ENCODE assay signal across 8 mouse cellular contexts in the genomic region with DNA sequence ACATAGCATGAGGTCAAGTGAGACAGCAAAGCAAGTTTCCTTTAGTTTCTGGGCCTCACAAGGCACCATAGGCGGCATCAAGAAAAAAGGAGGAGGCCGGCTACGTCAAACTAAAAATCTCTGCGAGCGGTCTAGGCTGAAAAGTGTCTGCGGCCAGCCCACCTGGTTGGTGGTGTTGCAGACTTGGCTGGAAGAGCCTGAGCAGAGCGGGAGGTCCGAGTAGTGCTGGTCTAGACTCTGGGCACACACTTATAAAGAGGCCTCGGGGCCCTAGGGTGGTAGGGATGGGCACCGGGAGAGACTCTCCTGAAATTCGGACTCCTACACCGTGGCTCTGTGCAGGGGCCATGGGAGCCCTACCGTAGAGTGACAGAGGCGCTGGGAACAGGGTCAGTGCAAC. TPM values are rescaled to one million over a fixed set of nuclear protein-coding genes. Genes with fewer than 3 reads are reported as not detected.
A peak's percentile ranks its signal among the peaks of the same experiment; 100 is the strongest.
DNase-seq lines count a peak whose midpoint lies in the region; ATAC-seq and TF ChIP-seq lines count a peak whose summit lies in the region.

No protein-coding gene starts in this region.

- intact Hi-C loops in heart, adult 2 months (cut with DNase I) = no loop called here

- ATAC-seq in heart, embryonic 16.5 days (replicated peaks; ENCODE audit: extremely low read depth, insufficient read depth, low FRiP score) = no peak
- 0 out of 2 replicates have a peak, but pooled peaks have one; percentile 38 for ATAC-seq in midbrain, embryonic 11.5 days (ENCODE audit: low FRiP score)
- peak; percentile 76 for ATAC-seq in stomach, embryonic 15.5 days (ENCODE audit: insufficient read depth, low FRiP score, low read depth)

- no peaks in the 10 kb centered on the region for H3K36me3 ChIP-seq in heart, embryonic 16.5 days (ENCODE audit: control insufficient read depth, insufficient read depth)
- no peaks in the 10 kb centered on the region for H3K36me3 ChIP-seq in heart, adult 2 months (ENCODE audit: control insufficient read depth, insufficient read depth, low read length)
- no peaks in the 10 kb centered on the region for H3K36me3 ChIP-seq in forebrain, embryonic 10.5 days (replicated peaks)
- H3K36me3 ChIP-seq in midbrain, embryonic 11.5 days (ENCODE audit: control insufficient read depth, insufficient read depth, low read length) = no peaks in the 10 kb centered on the region
- H3K36me3 ChIP-seq in stomach, embryonic 15.5 days = no peaks in the 10 kb centered on the region

- peak overlapping the region; percentile 64 for H3K4me2 ChIP-seq in heart, embryonic 16.5 days (ENCODE audit: low read depth, low read length)
- peak overlapping the region; percentile 41 for H3K4me2 ChIP-seq in midbrain, embryonic 11.5 days
- peak overlapping the region; percentile 54 for H3K4me2 ChIP-seq in stomach, embryonic 15.5 days

- no peaks in the 10 kb centered on the region for H3K9me3 ChIP-seq in heart, embryonic 16.5 days (replicated peaks; ENCODE audit: control insufficient read depth, low read length)
- no peaks in the 10 kb centered on the region for H3K9me3 ChIP-seq in forebrain, embryonic 10.5 days
- H3K9me3 ChIP-seq in midbrain, embryonic 11.5 days (ENCODE audit: control insufficient read depth, low read length) = no peaks in the 10 kb centered on the region
- H3K9me3 ChIP-seq in stomach, embryonic 15.5 days = no peaks in the 10 kb centered on the region

- H3K27me3 ChIP-seq in heart, embryonic 16.5 days (ENCODE audit: control insufficient read depth, insufficient read depth, low read length) = 0 out of 2 replicates have a peak, but pooled peaks cover 2% of the 10 kb centered on the region
- no peaks in the 10 kb centered on the region; the same call in 1 of the 2 replicates for H3K27me3 ChIP-seq in heart, adult 2 months (ENCODE audit: control insufficient read depth, insufficient read depth, low read length)
- peaks cover 58% of the 10 kb centered on the region for H3K27me3 ChIP-seq in forebrain, embryonic 10.5 days (ENCODE audit: poor library complexity, severe bottlenecking)
- no peaks in the 10 kb centered on the region; the same call in 1 of the 2 replicates for H3K27me3 ChIP-seq in midbrain, embryonic 11.5 days (ENCODE audit: control insufficient read depth, insufficient read depth, low read length)
- H3K27me3 ChIP-seq in stomach, embryonic 15.5 days (replicated peaks) = no peaks in the 10 kb centered on the region

- no peak overlapping the region for H3K27ac ChIP-seq in heart, embryonic 16.5 days (ENCODE audit: low read length)
- H3K27ac ChIP-seq in heart, adult 2 months = no peak overlapping the region
- H3K27ac ChIP-seq in forebrain, embryonic 10.5 days = peak overlapping the region; percentile 80
- H3K27ac ChIP-seq in midbrain, embryonic 11.5 days (ENCODE audit: low read depth, low read length) = no peak overlapping the region
- H3K27ac ChIP-seq in stomach, embryonic 15.5 days = no peak overlapping the region

- peaks cover 4% of the 10 kb centered on the region; the same call in 1 of the 2 replicates for H3K4me1 ChIP-seq in heart, embryonic 16.5 days (ENCODE audit: control insufficient read depth, insufficient read depth, low read length)
- H3K4me1 ChIP-seq in heart, adult 2 months (ENCODE audit: control insufficient read depth, insufficient read depth, low read length) = no peaks in the 10 kb centered on the region
- peaks cover 32% of the 10 kb centered on the region for H3K4me1 ChIP-seq in forebrain, embryonic 10.5 days
- peaks cover 4% of the 10 kb centered on the region; the same call in 1 of the 2 replicates for H3K4me1 ChIP-seq in midbrain, embryonic 11.5 days (ENCODE audit: control insufficient read depth, insufficient read depth, low read length)
- 0 out of 2 replicates have a peak, but pooled peaks cover 6% of the 10 kb centered on the region for H3K4me1 ChIP-seq in stomach, embryonic 15.5 days

- peak overlapping the region; percentile 30; the same call in 1 of the 2 replicates for H3K9ac ChIP-seq in heart, embryonic 16.5 days (ENCODE audit: low read length)
- no peak overlapping the region for H3K9ac ChIP-seq in heart, adult 2 months (ENCODE audit: low read depth, low read length)
- H3K9ac ChIP-seq in midbrain, embryonic 11.5 days (ENCODE audit: low read length) = peak overlapping the region; percentile 17; the same call in 1 of the 2 replicates
- no peak overlapping the region for H3K9ac ChIP-seq in stomach, embryonic 15.5 days

- peak overlapping the region; percentile 42 for H3K4me3 ChIP-seq in heart, embryonic 16.5 days (ENCODE audit: low read length)
- H3K4me3 ChIP-seq in heart, adult 2 months = no peak overlapping the region
- H3K4me3 ChIP-seq in forebrain, embryonic 10.5 days = peak overlapping the region; percentile 51
- H3K4me3 ChIP-seq in midbrain, embryonic 11.5 days (ENCODE audit: low read depth, low read length) = peak overlapping the region; percentile 23
- H3K4me3 ChIP-seq in stomach, embryonic 15.5 days (replicated peaks) = peak overlapping the region; percentile 37

- no peak for TF ChIP-seq CTCF in heart, adult 2 months (IDR thresholded peaks at IDR 0.05)

- TF ChIP-seq EP300 in heart, adult 2 months (IDR thresholded peaks at IDR 0.05; ENCODE audit: insufficient read depth, low read depth, low read length) = no peak

- no peak for DNase-seq in heart, adult 2 months
- peak; percentile 46 for DNase-seq in adrenal gland, postnatal 25 days
- peak; percentile 56 for DNase-seq in forebrain, embryonic 10.5 days (ENCODE audit: extremely low spot score, low spot score)
- DNase-seq in kidney, postnatal 25 days = peak; percentile 43 to 65
- peak; percentile 96 for DNase-seq in midbrain, embryonic 11.5 days (ENCODE audit: low spot score, missing footprints)
- DNase-seq in ovary, adult 18-20 months (ENCODE audit: low spot score) = no peak

- no peak for TF ChIP-seq POLR2A in heart, adult 2 months (IDR thresholded peaks at IDR 0.05; ENCODE audit: insufficient read depth, low read depth, low read length)

- WGBS in heart, embryonic 16.5 days = 8% methylated on average over 14 of the region's 14 CpGs
- 16% methylated on average over 14 of the region's 14 CpGs for WGBS in heart, adult 2 months
- WGBS in forebrain, embryonic 10.5 days = 4% methylated on average over 14 of the region's 14 CpGs
- WGBS in midbrain, embryonic 11.5 days = 3% methylated on average over 14 of the region's 14 CpGs
- 5% methylated on average over 14 of the region's 14 CpGs for WGBS in stomach, embryonic 15.5 days

- H3K79me2 ChIP-seq in heart, adult 2 months (replicated peaks; ENCODE audit: control insufficient read depth, insufficient read depth, low read length) = no peaks in the 10 kb centered on the region

RNA-seq across cellular contexts. Expression of a gene that starts 1.9 kb away (rescaled TPM):
- 1.3 and 2.3 TPM in 2 replicates for polyA plus RNA-seq in heart, embryonic 16.5 days (2015; fragmentation: Nextera tagmentation; extraction: Ambion mirVana)
- 1 to 10 TPM; 1.2 to 1.3 TPM for total RNA-seq in heart, adult 2 months (2021)
- polyA plus RNA-seq in heart, adult 2 months (2012; rRNA removed) = 0.23 and 0.31 TPM in 2 replicates
- total RNA-seq in adrenal gland, postnatal 25 days (2021) = 9.4 and 11.0 TPM in 2 replicates
- 3.6 and 4.5 TPM in 2 replicates for polyA plus RNA-seq in forebrain, embryonic 10.5 days (2016; fragmentation: Nextera tagmentation; extraction: Ambion mirVana)
- 3.4 and 3.5 TPM in 2 replicates for polyA plus RNA-seq in midbrain, embryonic 11.5 days (2014; fragmentation: Nextera tagmentation; extraction: Ambion mirVana)
- polyA plus RNA-seq in stomach, embryonic 15.5 days (2015; fragmentation: Nextera tagmentation; extraction: Ambion mirVana) = 3.9 and 4.2 TPM in 2 replicates

RNA-seq across cellular contexts. Expression of a gene that starts 22.5 kb away (rescaled TPM):
- 0.75 and 1.6 TPM in 2 replicates for polyA plus RNA-seq in heart, embryonic 16.5 days (2015; fragmentation: Nextera tagmentation; extraction: Ambion mirVana)
- total RNA-seq in heart, adult 2 months (2021) = 10 to 100 TPM; 14.2 to 16.9 TPM
- 5.1 and 8.3 TPM in 2 replicates for polyA plus RNA-seq in heart, adult 2 months (2012; rRNA removed)
- total RNA-seq in adrenal gland, postnatal 25 days (2021) = 0.24 and 0.49 TPM in 2 replicates
- polyA plus RNA-seq in forebrain, embryonic 10.5 days (2016; fragmentation: Nextera tagmentation; extraction: Ambion mirVana) = 0.25 and 0.41 TPM in 2 replicates
- 0.03 and 0.08 TPM in 2 replicates for polyA plus RNA-seq in midbrain, embryonic 11.5 days (2014; fragmentation: Nextera tagmentation; extraction: Ambion mirVana)
- polyA plus RNA-seq in stomach, embryonic 15.5 days (2015; fragmentation: Nextera tagmentation; extraction: Ambion mirVana) = 0.27 and 0.34 TPM in 2 replicates

RNA-seq across cellular contexts. Expression of a gene that starts 36.7 kb away (rescaled TPM):
- 0.41 and 0.87 TPM in 2 replicates for polyA plus RNA-seq in heart, embryonic 16.5 days (2015; fragmentation: Nextera tagmentation; extraction: Ambion mirVana)
- under 1 TPM; 0.20 to 0.29 TPM for total RNA-seq in heart, adult 2 months (2021)
- 0.14 and 0.18 TPM in 2 replicates for polyA plus RNA-seq in heart, adult 2 months (2012; rRNA removed)
- total RNA-seq in adrenal gland, postnatal 25 days (2021) = 1.1 and 2.6 TPM in 2 replicates
- 0.52 and 0.54 TPM in 2 replicates for polyA plus RNA-seq in forebrain, embryonic 10.5 days (2016; fragmentation: Nextera tagmentation; extraction: Ambion mirVana)
- polyA plus RNA-seq in midbrain, embryonic 11.5 days (2014; fragmentation: Nextera tagmentation; extraction: Ambion mirVana) = 0.31 TPM in 1 of 2 replicates, not detected in the other
- 24.3 and 25.6 TPM in 2 replicates for polyA plus RNA-seq in stomach, embryonic 15.5 days (2015; fragmentation: Nextera tagmentation; extraction: Ambion mirVana)

Comparison
In these comparisons a context has a peak if more than half of its experiments do, and no peak if none do; other contexts are left out.
1. H3K9ac ChIP-seq: peak in heart, embryonic 16.5 days (single experiment) and midbrain, embryonic 11.5 days (single experiment); none in heart, adult 2 months (single experiment) and stomach, embryonic 15.5 days (single experiment).
2. DNase-seq: peak in adrenal gland, postnatal 25 days (single experiment), forebrain, embryonic 10.5 days (single experiment), kidney, postnatal 25 days (2 of 2) and midbrain, embryonic 11.5 days (single experiment); none in heart, adult 2 months (0 of 2) and ovary, adult 18-20 months (single experiment).
3. RNA of a gene that starts 36.7 kb away (polyA plus RNA-seq): 24.3 to 25.6 TPM in stomach, embryonic 15.5 days; 0.41 to 0.87 TPM in heart, embryonic 16.5 days, 0.52 to 0.54 TPM in forebrain, embryonic 10.5 days, 0.31 TPM in midbrain, embryonic 11.5 days and 0.14 to 0.18 TPM in heart, adult 2 months; every median in the first group is over 10 times any median in the second.
4. Peak in every context shown above with its lines, with median percentiles within 50 percentile points of each other: H3K4me2 ChIP-seq.